Mouse (Mus musculus): ENCODE measurements around the gene Sept1. TPM values are rescaled to one million over a fixed set of nuclear protein-coding genes. Genes with fewer than 3 reads are reported as not detected.

The Sept1 gene
- polyA plus RNA-seq, 1 experiment: 11.3 TPM

- peak within 1 kb of the TSS; percentile 53 for H3K27ac ChIP-seq (ENCODE audit: insufficient read depth, low read length)
- DNase-seq: peak; percentile 96 to 99
- peaks cover 14% of the 10 kb centered on the region for H3K4me1 ChIP-seq (ENCODE audit: control insufficient read depth, insufficient read depth, low read length)
- TF ChIP-seq POLR2A (IDR thresholded peaks at IDR 0.05; ENCODE audit: borderline replicate concordance, insufficient read depth, low read length) (peak; percentile 45; the same call in 1 of the 2 replicates), CTCF (IDR thresholded peaks at IDR 0.05; ENCODE audit: borderline replicate concordance, insufficient read depth, low read depth, low read length) (no peak)
- WGBS: under 1% methylated on average over 51 of the region's 51 CpGs
- H3K27me3 ChIP-seq (ENCODE audit: control insufficient read depth, insufficient read depth, low read length): no peaks in the 10 kb centered on the region
- peak within 1 kb of the TSS; percentile 83 for H3K4me3 ChIP-seq (replicated peaks; ENCODE audit: insufficient read depth, low read depth, low read length)
These were observed 37.2 kb downstream of the Sept1 start, which contains the start of gene Cd2bp2 for GRCm38 (mm10) chr7:127195544-127196295. Gene Cd2bp2, minus strand, starts transcription at chr7:127196050.

GRCm38 (mm10) chr7:127194633-127195029 is 38.3 kb downstream of the Sept1 start:
- DNase-seq: peak in 1 of 2 experiments; percentile 23
- Histone ChIP-seq H3K27me3 (ENCODE audit: control insufficient read depth, insufficient read depth, low read length) (no peaks in the 10 kb centered on the region), H3K27ac (ENCODE audit: insufficient read depth, low read length) (no peak overlapping the region), H3K4me1 (ENCODE audit: control insufficient read depth, insufficient read depth, low read length) (peaks cover 14% of the 10 kb centered on the region), H3K4me3 (replicated peaks; ENCODE audit: insufficient read depth, low read depth, low read length) (peak overlapping the region; percentile 83)
- WGBS: 80% methylated on average over 7 of the region's 7 CpGs
- TF ChIP-seq POLR2A (IDR thresholded peaks at IDR 0.05; ENCODE audit: borderline replicate concordance, insufficient read depth, low read length) (no peak), CTCF (IDR thresholded peaks at IDR 0.05; ENCODE audit: borderline replicate concordance, insufficient read depth, low read depth, low read length) (no peak)

- WGBS: 86% methylated on average over 17 of the region's 17 CpGs
These were observed 38.8 kb downstream of the Sept1 start for GRCm38 (mm10) chr7:127194011-127194632.

GRCm38 (mm10) chr7:127192989-127193388 is 39.9 kb downstream of the Sept1 start:
- Histone ChIP-seq H3K4me3 (replicated peaks; ENCODE audit: insufficient read depth, low read depth, low read length) (no peak overlapping the region), H3K4me1 (ENCODE audit: control insufficient read depth, insufficient read depth, low read length) (peaks cover 14% of the 10 kb centered on the region), H3K27ac (ENCODE audit: insufficient read depth, low read length) (no peak overlapping the region), H3K27me3 (ENCODE audit: control insufficient read depth, insufficient read depth, low read length) (no peaks in the 10 kb centered on the region)
- no peak for DNase-seq
- 93% methylated on average over 5 of the region's 5 CpGs for WGBS
- TF ChIP-seq POLR2A (IDR thresholded peaks at IDR 0.05; ENCODE audit: borderline replicate concordance, insufficient read depth, low read length): no peak
- TF ChIP-seq CTCF (IDR thresholded peaks at IDR 0.05; ENCODE audit: borderline replicate concordance, insufficient read depth, low read depth, low read length): no peak

More at GRCm38 (mm10) chr7:127194011-127194632, 38.8 kb downstream of the Sept1 start:
- H3K4me3 ChIP-seq (replicated peaks; ENCODE audit: insufficient read depth, low read depth, low read length): no peak overlapping the region
- no peaks in the 10 kb centered on the region for H3K27me3 ChIP-seq (ENCODE audit: control insufficient read depth, insufficient read depth, low read length)
- H3K4me1 ChIP-seq (ENCODE audit: control insufficient read depth, insufficient read depth, low read length): peaks cover 14% of the 10 kb centered on the region
- no peak for DNase-seq
- H3K27ac ChIP-seq (ENCODE audit: insufficient read depth, low read length): no peak overlapping the region
- no peak for TF ChIP-seq CTCF (IDR thresholded peaks at IDR 0.05; ENCODE audit: borderline replicate concordance, insufficient read depth, low read depth, low read length)
- no peak for TF ChIP-seq POLR2A (IDR thresholded peaks at IDR 0.05; ENCODE audit: borderline replicate concordance, insufficient read depth, low read length)

GRCm38 (mm10) chr7:127190672-127191071 is 42.3 kb downstream of the Sept1 start:
- TF ChIP-seq POLR2A (IDR thresholded peaks at IDR 0.05; ENCODE audit: borderline replicate concordance, insufficient read depth, low read length): no peak
- TF ChIP-seq CTCF (IDR thresholded peaks at IDR 0.05; ENCODE audit: borderline replicate concordance, insufficient read depth, low read depth, low read length): no peak
- H3K27me3 ChIP-seq (ENCODE audit: control insufficient read depth, insufficient read depth, low read length): no peaks in the 10 kb centered on the region
- WGBS: 81% methylated on average over 6 of the region's 6 CpGs
- DNase-seq: no peak
- no peak overlapping the region for H3K4me3 ChIP-seq (replicated peaks; ENCODE audit: insufficient read depth, low read depth, low read length)
- H3K4me1 ChIP-seq (ENCODE audit: control insufficient read depth, insufficient read depth, low read length): peaks cover 10% of the 10 kb centered on the region
- no peak overlapping the region for H3K27ac ChIP-seq (ENCODE audit: insufficient read depth, low read length)

GRCm38 (mm10) chr7:127188305-127189276 is 44.3 kb downstream of the Sept1 start:
- no peak for TF ChIP-seq POLR2A (IDR thresholded peaks at IDR 0.05; ENCODE audit: borderline replicate concordance, insufficient read depth, low read length)
- no peak for TF ChIP-seq CTCF (IDR thresholded peaks at IDR 0.05; ENCODE audit: borderline replicate concordance, insufficient read depth, low read depth, low read length)
- H3K27ac ChIP-seq (ENCODE audit: insufficient read depth, low read length): no peak overlapping the region
- H3K4me1 ChIP-seq (ENCODE audit: control insufficient read depth, insufficient read depth, low read length): no peaks in the 10 kb centered on the region
- H3K4me3 ChIP-seq (replicated peaks; ENCODE audit: insufficient read depth, low read depth, low read length): no peak overlapping the region
- no peaks in the 10 kb centered on the region for H3K27me3 ChIP-seq (ENCODE audit: control insufficient read depth, insufficient read depth, low read length)
- no peak for DNase-seq
- 80% methylated on average over 17 of the region's 17 CpGs for WGBS

- WGBS: 70% methylated on average over 10 of the region's 10 CpGs
- no peak for TF ChIP-seq CTCF (IDR thresholded peaks at IDR 0.05; ENCODE audit: borderline replicate concordance, insufficient read depth, low read depth, low read length)
- H3K27ac ChIP-seq (ENCODE audit: insufficient read depth, low read length): no peak overlapping the region
These were observed 45.6 kb downstream of the Sept1 start for GRCm38 (mm10) chr7:127187351-127187750.

More at GRCm38 (mm10) chr7:127187351-127187750, 45.6 kb downstream of the Sept1 start:
- Histone ChIP-seq H3K27me3 (ENCODE audit: control insufficient read depth, insufficient read depth, low read length) (no peaks in the 10 kb centered on the region), H3K4me1 (ENCODE audit: control insufficient read depth, insufficient read depth, low read length) (no peaks in the 10 kb centered on the region), H3K4me3 (replicated peaks; ENCODE audit: insufficient read depth, low read depth, low read length) (no peak overlapping the region)
- DNase-seq: no peak

Data from cerebellum, adult 2 months (tissue).